Mouse (Mus musculus): Measurements from ENCODE around the gene Lpp. TPM values are rescaled to one million over a fixed set of nuclear protein-coding genes. Genes with fewer than 3 reads are reported as not detected.

Gene Lpp
- total and polyA plus RNA-seq, 3 experiments: not detected

GRCm38 (mm10) chr16:24421687-24422418 is 28.5 kb downstream of the Lpp start:
- no peaks in the 10 kb centered on the region for H3K36me3 ChIP-seq (ENCODE audit: control insufficient read depth in 1 of 2, insufficient read depth in 2 of 2, low read length in 2 of 2)
- no peak overlapping the region for H3K4me3 ChIP-seq (ENCODE audit: control insufficient read depth in 1 of 2, insufficient read depth in 1 of 2, low read depth in 2 of 2, low read length in 2 of 2)
- no peaks in the 10 kb centered on the region for H3K4me1 ChIP-seq (ENCODE audit: control insufficient read depth in 1 of 2, insufficient read depth in 2 of 2, low read length in 2 of 2)
- H3K27ac ChIP-seq (ENCODE audit: control insufficient read depth, low read depth, low read length): no peak overlapping the region
- no peaks in the 10 kb centered on the region for H3K79me2 ChIP-seq (ENCODE audit: control insufficient read depth, insufficient read depth, low read length, poor library complexity)
- DNase-seq (ENCODE audit: low read depth, low spot score): no peak
- no peaks in the 10 kb centered on the region for H3K27me3 ChIP-seq (ENCODE audit: control insufficient read depth in 1 of 2, insufficient read depth in 2 of 2, low read length in 2 of 2)
- TF ChIP-seq MAX (IDR thresholded peaks at IDR 0.05; ENCODE audit: low read length): no peak
- no peak for TF ChIP-seq POLR2A (IDR thresholded peaks at IDR 0.05; ENCODE audit: control insufficient read depth in 1 of 2, insufficient read depth in 1 of 2, low read depth in 1 of 2, low read length in 2 of 2, poor library complexity in 1 of 2)
- TF ChIP-seq MEF2A (IDR thresholded peaks at IDR 0.05; ENCODE audit: extremely low read depth, insufficient replicate concordance, low read depth, low read length, poor library complexity, severe bottlenecking): no peak
- H3K9ac ChIP-seq (ENCODE audit: control insufficient read depth, low read depth, low read length, poor library complexity, severe bottlenecking): no peak overlapping the region
- no peaks in the 10 kb centered on the region for H3K9me3 ChIP-seq (replicated peaks; ENCODE audit: insufficient read depth, low read length)

- no peak for TF ChIP-seq MXI1 (IDR thresholded peaks at IDR 0.05; ENCODE audit: low read depth, low read length)
- TF ChIP-seq USF2 (IDR thresholded peaks at IDR 0.05; ENCODE audit: borderline replicate concordance in 1 of 2, insufficient read depth in 1 of 2, low read depth in 1 of 2, low read length in 2 of 2): no peak
- TF ChIP-seq CHD2 (IDR thresholded peaks at IDR 0.05; ENCODE audit: low read length): no peak
- no peak for TF ChIP-seq HCFC1 (IDR thresholded peaks at IDR 0.05; ENCODE audit: low read depth, low read length)
- TF ChIP-seq KAT2A (conservative IDR thresholded peaks at IDR 0.05; ENCODE audit: low read depth, low read length): no peak
- TF ChIP-seq CHD1 (IDR thresholded peaks at IDR 0.05; ENCODE audit: low read depth, low read length): no peak
- H3K4me3 ChIP-seq (ENCODE audit: control insufficient read depth in 1 of 2, insufficient read depth in 1 of 2, low read depth in 2 of 2, low read length in 2 of 2): no peak overlapping the region
- H3K27ac ChIP-seq (ENCODE audit: control insufficient read depth, low read depth, low read length): no peak overlapping the region
- no peaks in the 10 kb centered on the region for H3K9me3 ChIP-seq (replicated peaks; ENCODE audit: insufficient read depth, low read length)
- H3K9ac ChIP-seq (ENCODE audit: control insufficient read depth, low read depth, low read length, poor library complexity, severe bottlenecking): no peak overlapping the region
- H3K27me3 ChIP-seq (ENCODE audit: control insufficient read depth in 1 of 2, insufficient read depth in 2 of 2, low read length in 2 of 2): no peaks in the 10 kb centered on the region
- no peaks in the 10 kb centered on the region for H3K4me1 ChIP-seq (ENCODE audit: control insufficient read depth in 1 of 2, insufficient read depth in 2 of 2, low read length in 2 of 2)
- H3K36me3 ChIP-seq (ENCODE audit: control insufficient read depth in 1 of 2, insufficient read depth in 2 of 2, low read length in 2 of 2): no peaks in the 10 kb centered on the region
- H3K79me2 ChIP-seq (ENCODE audit: control insufficient read depth, insufficient read depth, low read length, poor library complexity): no peaks in the 10 kb centered on the region
- no peak for DNase-seq (ENCODE audit: low read depth, low spot score)
These were observed 29.9 kb downstream of the Lpp start for GRCm38 (mm10) chr16:24423196-24423595.

GRCm38 (mm10) chr16:24423751-24424150 is 30.4 kb downstream of the Lpp start:
- no peaks in the 10 kb centered on the region for H3K4me1 ChIP-seq (ENCODE audit: control insufficient read depth in 1 of 2, insufficient read depth in 2 of 2, low read length in 2 of 2)

More at GRCm38 (mm10) chr16:24423751-24424150, 30.4 kb downstream of the Lpp start:
- Histone ChIP-seq H3K27ac (ENCODE audit: control insufficient read depth, low read depth, low read length) (no peak overlapping the region), H3K9ac (ENCODE audit: control insufficient read depth, low read depth, low read length, poor library complexity, severe bottlenecking) (no peak overlapping the region), H3K36me3 (ENCODE audit: control insufficient read depth in 1 of 2, insufficient read depth in 2 of 2, low read length in 2 of 2) (no peaks in the 10 kb centered on the region), H3K27me3 (ENCODE audit: control insufficient read depth in 1 of 2, insufficient read depth in 2 of 2, low read length in 2 of 2) (no peaks in the 10 kb centered on the region), H3K79me2 (ENCODE audit: control insufficient read depth, insufficient read depth, low read length, poor library complexity) (no peaks in the 10 kb centered on the region), H3K9me3 (replicated peaks; ENCODE audit: insufficient read depth, low read length) (no peaks in the 10 kb centered on the region), H3K4me3 (ENCODE audit: control insufficient read depth in 1 of 2, insufficient read depth in 1 of 2, low read depth in 2 of 2, low read length in 2 of 2) (no peak overlapping the region)
- TF ChIP-seq GABPA (IDR thresholded peaks at IDR 0.05; ENCODE audit: low read depth, low read length) (no peak), POLR2AphosphoS5 (IDR thresholded peaks at IDR 0.05; ENCODE audit: borderline replicate concordance, low read depth, low read length) (no peak), GATA1 (IDR thresholded peaks at IDR 0.05; ENCODE audit: low read depth, low read length) (no peak), ZNF384 (IDR thresholded peaks at IDR 0.05; ENCODE audit: low read depth, low read length) (no peak), EP300 (IDR thresholded peaks at IDR 0.05; ENCODE audit: low read depth in 1 of 2, low read length in 2 of 2) (no peak), CHD2 (IDR thresholded peaks at IDR 0.05; ENCODE audit: low read length) (no peak), NELFE (IDR thresholded peaks at IDR 0.05; ENCODE audit: low read depth, low read length) (no peak), ZKSCAN1 (IDR thresholded peaks at IDR 0.05; ENCODE audit: low read depth, low read length) (no peak), RAD21 (IDR thresholded peaks at IDR 0.05; ENCODE audit: low read depth, low read length) (no peak), MAZ (IDR thresholded peaks at IDR 0.05; ENCODE audit: low read depth, low read length) (no peak), MEF2A (IDR thresholded peaks at IDR 0.05; ENCODE audit: extremely low read depth, insufficient replicate concordance, low read depth, low read length, poor library complexity, severe bottlenecking) (no peak), SIN3A (IDR thresholded peaks at IDR 0.05; ENCODE audit: low read length) (no peak)
- DNase-seq (ENCODE audit: low read depth, low spot score): no peak
